11 mouse cellular contexts compared by ENCODE assay signal in the genomic region with DNA sequence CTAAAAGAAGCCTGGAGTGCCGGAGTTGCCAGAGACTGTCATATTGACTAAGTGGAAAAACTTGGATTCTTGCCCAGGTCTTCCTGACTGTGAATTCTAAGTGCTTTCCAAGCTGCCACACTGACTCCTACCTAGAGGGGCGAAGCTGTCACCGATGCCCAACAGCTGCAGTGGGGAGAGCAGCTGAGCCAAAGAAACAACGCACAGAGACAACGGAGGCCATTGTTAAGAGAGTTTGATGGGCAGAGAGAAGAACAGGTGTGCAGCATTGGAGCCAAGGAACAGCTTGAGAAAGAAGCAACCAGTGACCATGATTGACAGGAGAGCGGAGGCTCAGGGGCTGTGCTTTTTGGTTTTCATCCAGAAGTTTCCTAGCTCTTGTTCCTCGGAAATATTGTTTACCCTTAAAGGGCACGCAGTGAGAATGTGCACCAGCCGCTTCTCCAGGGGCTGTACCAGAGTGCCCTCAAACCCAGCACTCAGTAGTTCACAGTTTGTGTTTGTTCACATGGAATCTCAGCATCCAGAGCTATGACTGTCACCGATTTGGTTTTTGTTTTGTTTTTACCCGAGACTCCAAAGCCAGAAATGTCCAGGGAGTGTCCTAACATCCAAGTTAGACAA. TPM values are rescaled to one million over a fixed set of nuclear protein-coding genes. Genes with fewer than 3 reads are reported as not detected.
DNase-seq lines count a peak whose midpoint lies in the region; ATAC-seq and TF ChIP-seq lines count a peak whose summit lies in the region.
"Had no signal": no experiment of that assay in that cellular context is flagged by ENCODE, and none has a peak within 500 bp of the region (broad histone marks: within the 10 kb centered on the region; RNA-seq: fewer than 3 reads in every experiment).

No protein-coding gene starts in this region.

- no peak overlapping the region for H3K4me3 ChIP-seq in heart, postnatal 0 days (ENCODE audit: low read depth, low read length)
- no peak overlapping the region for H3K4me3 ChIP-seq in forebrain, embryonic 14.5 days (ENCODE audit: low read depth, low read length)
- no peak overlapping the region for H3K4me3 ChIP-seq in neural tube, embryonic 14.5 days (ENCODE audit: low read depth, low read length)

- 54% methylated on average over 11 of the region's 11 CpGs for WGBS in heart, postnatal 0 days
- 50% methylated on average over 11 of the region's 11 CpGs for WGBS in forebrain, embryonic 14.5 days
- WGBS in neural tube, embryonic 14.5 days = 64% methylated on average over 11 of the region's 11 CpGs

- no peak overlapping the region for H3K27ac ChIP-seq in heart, postnatal 0 days (ENCODE audit: low read depth)
- no peak overlapping the region for H3K27ac ChIP-seq in forebrain, embryonic 14.5 days (ENCODE audit: low read depth, low read length)
- H3K27ac ChIP-seq in neural tube, embryonic 14.5 days (ENCODE audit: low read depth, low read length) = no peak overlapping the region

- peak; percentile 6 for DNase-seq in heart, postnatal 0 days (ENCODE audit: low spot score)
- DNase-seq in heart, postnatal 36 days = no peak
- peak; percentile 6 for DNase-seq in right cerebral cortex, postnatal 4 days
- DNase-seq in right cerebral cortex, postnatal 14 days = no peak
- peak; percentile 77 for DNase-seq in forebrain, embryonic 14.5 days (ENCODE audit: low spot score)
- no peak for DNase-seq in urinary bladder, postnatal 25 days (ENCODE audit: low spot score)
- no peak for DNase-seq in layer of hippocampus, adult 9-11 months

- H3K27me3 ChIP-seq in heart, postnatal 0 days (ENCODE audit: control insufficient read depth, insufficient read depth, low read length) = no peaks in the 10 kb centered on the region
- H3K27me3 ChIP-seq in forebrain, embryonic 14.5 days (replicated peaks; ENCODE audit: control insufficient read depth, insufficient read depth, low read length) = no peaks in the 10 kb centered on the region
- no peaks in the 10 kb centered on the region for H3K27me3 ChIP-seq in neural tube, embryonic 14.5 days (ENCODE audit: control insufficient read depth, insufficient read depth, low read length)

- no peaks in the 10 kb centered on the region for H3K4me1 ChIP-seq in heart, postnatal 0 days (ENCODE audit: control insufficient read depth, insufficient read depth)
- H3K4me1 ChIP-seq in forebrain, embryonic 14.5 days (ENCODE audit: control insufficient read depth, insufficient read depth, low read length) = peaks cover 3% of the 10 kb centered on the region; the same call in 1 of the 2 replicates
- H3K4me1 ChIP-seq in neural tube, embryonic 14.5 days (ENCODE audit: control insufficient read depth, insufficient read depth, low read length) = no peaks in the 10 kb centered on the region

- ATAC-seq in heart, postnatal 0 days (ENCODE audit: insufficient read depth, low read depth) = no peak
- peak; percentile 80 for ATAC-seq in forebrain, embryonic 14.5 days
- ATAC-seq in neural tube, embryonic 14.5 days (ENCODE audit: low read depth) = peak; percentile 48; the same call in 1 of the 2 replicates

- no peaks in the 10 kb centered on the region for H3K9me3 ChIP-seq in heart, postnatal 0 days (replicated peaks; ENCODE audit: control insufficient read depth, low read length)
- H3K9me3 ChIP-seq in forebrain, embryonic 14.5 days (replicated peaks; ENCODE audit: control insufficient read depth, low read length) = no peaks in the 10 kb centered on the region
- no peaks in the 10 kb centered on the region for H3K9me3 ChIP-seq in neural tube, embryonic 14.5 days (ENCODE audit: control insufficient read depth, low read length)

- TF ChIP-seq CTCF in heart, postnatal 0 days (IDR thresholded peaks at IDR 0.05; ENCODE audit: low read depth) = no peak

- intact Hi-C loops in heart, postnatal 36 days (cut with DNase I) = loop anchor here (1.0 to 5.0 kb wide), 3 partner anchors 80 to 165 kb away; no protein-coding TSS in a partner anchor

- TF ChIP-seq EP300 in heart, postnatal 0 days (IDR thresholded peaks at IDR 0.05; ENCODE audit: low read depth) = no peak

- no peaks in the 10 kb centered on the region for H3K36me3 ChIP-seq in heart, postnatal 0 days (replicated peaks; ENCODE audit: control insufficient read depth, insufficient read depth, low read length)
- no peaks in the 10 kb centered on the region for H3K36me3 ChIP-seq in forebrain, embryonic 14.5 days (ENCODE audit: control insufficient read depth, insufficient read depth, low read length)
- H3K36me3 ChIP-seq in neural tube, embryonic 14.5 days (ENCODE audit: control insufficient read depth, insufficient read depth, low read length) = no peaks in the 10 kb centered on the region

- no peak overlapping the region for H3K4me2 ChIP-seq in heart, postnatal 0 days (ENCODE audit: low read depth, low read length)
- peak overlapping the region; percentile 4; the same call in 1 of the 2 replicates for H3K4me2 ChIP-seq in forebrain, embryonic 14.5 days (ENCODE audit: low read length)
- no peak overlapping the region for H3K4me2 ChIP-seq in neural tube, embryonic 14.5 days (ENCODE audit: low read depth, low read length)

- H3K9ac ChIP-seq in heart, postnatal 0 days (replicated peaks; ENCODE audit: low read depth, low read length) = no peak overlapping the region
- no peak overlapping the region for H3K9ac ChIP-seq in forebrain, embryonic 14.5 days (ENCODE audit: low read length)
- H3K9ac ChIP-seq in neural tube, embryonic 14.5 days (replicated peaks; ENCODE audit: low read depth, low read length) = no peak overlapping the region

RNA-seq across cellular contexts. Expression of gene Rgr, which starts 16.2 kb away (rescaled TPM):
- not detected in 2 replicates for total RNA-seq in heart, postnatal 0 days (2014; rRNA removed; ENCODE audit: low replicate concordance)
- polyA plus RNA-seq in heart, postnatal 0 days (2015; fragmentation: Nextera tagmentation; extraction: Ambion mirVana) = not detected in 2 replicates
- not detected for total RNA-seq in heart, postnatal 36 days (2021)
- not detected in 2 replicates for polyA plus RNA-seq in forebrain, embryonic 14.5 days (2014; fragmentation: Nextera tagmentation; extraction: Ambion mirVana)
- polyA plus RNA-seq in neural tube, embryonic 14.5 days (2014; fragmentation: Nextera tagmentation; extraction: Ambion mirVana) = not detected in 2 replicates
- total RNA-seq: heart, postnatal 10 days had no signal
- polyA plus RNA-seq: kidney, embryonic 16.5 days; lung, adult 2 months had no signal

RNA-seq across cellular contexts. Expression of gene Lrit1, which starts 22.0 kb away (rescaled TPM):
- not detected in 2 replicates for total RNA-seq in heart, postnatal 0 days (2014; rRNA removed; ENCODE audit: low replicate concordance)
- not detected in 2 replicates for polyA plus RNA-seq in heart, postnatal 0 days (2015; fragmentation: Nextera tagmentation; extraction: Ambion mirVana)
- total RNA-seq in heart, postnatal 36 days (2021) = not detected
- not detected in 2 replicates for polyA plus RNA-seq in forebrain, embryonic 14.5 days (2014; fragmentation: Nextera tagmentation; extraction: Ambion mirVana)
- not detected in 2 replicates for polyA plus RNA-seq in neural tube, embryonic 14.5 days (2014; fragmentation: Nextera tagmentation; extraction: Ambion mirVana)
- total RNA-seq: heart, postnatal 10 days had no signal
- polyA plus RNA-seq: kidney, embryonic 16.5 days; lung, adult 2 months had no signal

RNA-seq across cellular contexts. Expression of gene Lrit2, which starts 35.1 kb away (rescaled TPM):
- total RNA-seq in heart, postnatal 0 days (2014; rRNA removed; ENCODE audit: low replicate concordance) = not detected in 2 replicates
- not detected in 2 replicates for polyA plus RNA-seq in heart, postnatal 0 days (2015; fragmentation: Nextera tagmentation; extraction: Ambion mirVana)
- total RNA-seq in heart, postnatal 36 days (2021) = not detected
- polyA plus RNA-seq in forebrain, embryonic 14.5 days (2014; fragmentation: Nextera tagmentation; extraction: Ambion mirVana) = not detected in 2 replicates
- not detected in 2 replicates for polyA plus RNA-seq in neural tube, embryonic 14.5 days (2014; fragmentation: Nextera tagmentation; extraction: Ambion mirVana)
- total RNA-seq: heart, postnatal 10 days had no signal
- polyA plus RNA-seq: kidney, embryonic 16.5 days; lung, adult 2 months had no signal

Comparison
In these comparisons a context has a peak if more than half of its experiments do, and no peak if none do; other contexts are left out.
1. DNase-seq: peak in heart, postnatal 0 days (single experiment), right cerebral cortex, postnatal 4 days (single experiment) and forebrain, embryonic 14.5 days (single experiment); none in heart, postnatal 36 days (0 of 2), right cerebral cortex, postnatal 14 days (single experiment), urinary bladder, postnatal 25 days (single experiment) and layer of hippocampus, adult 9-11 months (single experiment).